Mouse (Mus musculus): ENCODE measurements around the gene Pold2.

DNA sequence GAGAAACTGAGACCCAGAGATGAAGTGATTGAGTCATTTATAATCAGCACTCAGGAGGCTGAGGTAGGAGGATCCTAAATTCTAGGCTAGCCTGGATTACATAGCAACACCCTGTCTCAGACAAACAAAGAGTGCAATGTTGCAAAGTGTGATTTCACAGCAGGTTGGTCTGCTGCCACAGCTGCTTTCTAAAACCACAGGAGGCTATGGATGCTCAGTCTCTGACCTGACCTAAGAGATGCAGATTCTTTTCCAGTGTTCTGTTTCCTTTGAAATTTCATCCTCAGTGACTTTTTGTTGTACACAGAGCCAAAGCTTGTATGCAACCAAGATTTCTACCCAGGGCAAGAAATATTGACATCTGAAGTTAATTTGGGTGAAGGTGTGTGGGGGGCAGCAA, 22.6 kb downstream of the Pold2 start:
- no peak for TF ChIP-seq CTCF (IDR thresholded peaks at IDR 0.05; ENCODE audit: low read depth)
- TF ChIP-seq EP300 (IDR thresholded peaks at IDR 0.05; ENCODE audit: low read depth), result no peak
